Mouse (Mus musculus): ENCODE data around the gene Dgcr2. TPM values are rescaled to one million over a fixed set of nuclear protein-coding genes. Genes with fewer than 3 reads are reported as not detected.
A peak's percentile ranks its signal among the peaks of the same experiment; 100 is the strongest.

Gene Dgcr2
- polyA plus RNA-seq, 2 experiments, result 14.2 to 15.5 TPM

- no peak overlapping the region for H3K4me3 ChIP-seq (ENCODE audit: insufficient read depth in 1 of 2, low read depth in 2 of 2, low read length in 2 of 2)
- DNase-seq (ENCODE audit: low read depth in 3 of 3, low spot score in 3 of 3) (no peak), ATAC-seq (ENCODE audit: insufficient read depth) (no peak)
- H3K27ac ChIP-seq, result no peak overlapping the region
- H3K9me3 ChIP-seq (ENCODE audit: control insufficient read depth, low read length), result no peaks in the 10 kb centered on the region
- 53% methylated on average over 6 of the region's 6 CpGs for WGBS (ENCODE audit: insufficient replicate concordance)
- H3K4me1 ChIP-seq (replicated peaks; ENCODE audit: control insufficient read depth in 2 of 2, insufficient read depth in 2 of 2, low read length in 1 of 2), result peaks cover under 1 to 5% of the 10 kb centered on the region in 2 experiments; a peak in 3 of 4 replicates
- no peaks in the 10 kb centered on the region; the same call in 1 of the 2 replicates for H3K36me3 ChIP-seq (replicated peaks; ENCODE audit: control insufficient read depth, insufficient read depth, low read depth)
- no peaks in the 10 kb centered on the region for H3K27me3 ChIP-seq (ENCODE audit: control insufficient read depth, insufficient read depth, low read length)
- H3K4me2 ChIP-seq (ENCODE audit: low read depth), result no peak overlapping the region
- TF ChIP-seq CTCF (IDR thresholded peaks at IDR 0.05; ENCODE audit: low read depth) (no peak), EP300 (IDR thresholded peaks at IDR 0.05; ENCODE audit: low read depth) (no peak)
- no peak overlapping the region for H3K9ac ChIP-seq (replicated peaks)
Measured at GRCm38 (mm10) chr16:17865770-17866169, 32.6 kb downstream of the Dgcr2 start.

DNA sequence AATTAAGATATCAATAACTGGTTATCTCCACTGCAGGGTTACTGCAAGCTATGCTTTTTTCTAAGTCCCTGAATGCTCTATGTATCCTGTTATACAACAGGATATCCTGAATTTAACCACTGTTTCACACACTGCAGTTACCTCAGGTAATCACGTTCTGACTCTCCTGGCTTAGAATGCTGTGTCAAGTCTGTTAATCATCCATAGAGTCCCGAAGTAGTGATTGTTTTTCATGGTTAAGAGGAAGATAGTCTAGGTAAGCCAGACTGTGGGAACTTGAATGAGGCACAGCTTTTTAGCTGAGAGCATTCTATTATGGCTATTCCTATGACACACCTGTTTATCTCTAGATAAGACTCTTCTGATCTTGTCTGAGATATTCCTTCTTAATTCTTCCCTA lies 33.1 kb downstream of the Dgcr2 start:
- TF ChIP-seq EP300 (IDR thresholded peaks at IDR 0.05; ENCODE audit: low read depth), result no peak
- no peak for TF ChIP-seq CTCF (IDR thresholded peaks at IDR 0.05; ENCODE audit: low read depth)
- Histone ChIP-seq H3K36me3 (replicated peaks; ENCODE audit: control insufficient read depth, insufficient read depth, low read depth) (no peaks in the 10 kb centered on the region), H3K27me3 (ENCODE audit: control insufficient read depth, insufficient read depth, low read length) (no peaks in the 10 kb centered on the region), H3K27ac (no peak overlapping the region), H3K4me2 (ENCODE audit: low read depth) (no peak overlapping the region), H3K9me3 (ENCODE audit: control insufficient read depth, low read length) (no peaks in the 10 kb centered on the region), H3K4me3 (ENCODE audit: insufficient read depth in 1 of 2, low read depth in 2 of 2, low read length in 2 of 2) (no peak overlapping the region), H3K9ac (replicated peaks) (no peak overlapping the region), H3K4me1 (replicated peaks; ENCODE audit: control insufficient read depth in 2 of 2, insufficient read depth in 2 of 2, low read length in 1 of 2) (0 out of 4 replicates have a peak, but pooled peaks cover 0 to 5% of the 10 kb centered on the region in 2 experiments)
- ATAC-seq (ENCODE audit: insufficient read depth), result no peak
- WGBS (ENCODE audit: insufficient replicate concordance), result 56% methylated on average over 2 of the region's 2 CpGs
- no peak for DNase-seq (ENCODE audit: low read depth in 3 of 3, low spot score in 3 of 3)

DNA sequence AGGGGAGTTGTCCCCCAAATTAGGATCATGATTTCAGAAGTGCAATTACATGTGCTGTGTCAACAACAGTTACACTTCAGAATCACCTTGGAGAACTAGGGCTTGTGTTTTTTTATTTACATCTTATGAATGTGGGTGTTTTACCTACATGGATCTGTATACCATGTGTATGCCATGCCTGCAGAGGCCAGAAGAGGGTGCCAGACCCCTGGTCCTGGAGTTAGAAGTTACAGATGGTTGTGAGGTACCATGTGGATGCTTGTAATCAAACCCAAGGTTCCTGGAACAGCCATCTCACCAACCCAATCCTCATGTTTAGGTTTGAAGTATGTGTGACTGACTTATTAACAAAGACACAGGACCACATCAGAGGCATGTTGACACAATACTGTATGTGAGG lies 39.8 kb downstream of the Dgcr2 start:
- Histone ChIP-seq H3K4me2 (ENCODE audit: low read depth) (no peak overlapping the region), H3K27ac (no peak overlapping the region), H3K36me3 (replicated peaks; ENCODE audit: control insufficient read depth, insufficient read depth, low read depth) (peaks cover 30% of the 10 kb centered on the region), H3K9ac (replicated peaks) (no peak overlapping the region), H3K4me1 (replicated peaks; ENCODE audit: control insufficient read depth in 2 of 2, insufficient read depth in 2 of 2, low read length in 1 of 2) (no peaks in the 10 kb centered on the region), H3K4me3 (ENCODE audit: insufficient read depth in 1 of 2, low read depth in 2 of 2, low read length in 2 of 2) (no peak overlapping the region), H3K27me3 (ENCODE audit: control insufficient read depth, insufficient read depth, low read length) (no peaks in the 10 kb centered on the region), H3K9me3 (ENCODE audit: control insufficient read depth, low read length) (no peaks in the 10 kb centered on the region)
- TF ChIP-seq CTCF (IDR thresholded peaks at IDR 0.05; ENCODE audit: low read depth) (peak; percentile 65), EP300 (IDR thresholded peaks at IDR 0.05; ENCODE audit: low read depth) (no peak)
- ATAC-seq (ENCODE audit: insufficient read depth) (no peak), DNase-seq (ENCODE audit: low read depth in 3 of 3, low spot score in 3 of 3) (peak in 2 of 3 experiments; percentile 13 to 15)

- no peaks in the 10 kb centered on the region for H3K9me3 ChIP-seq (ENCODE audit: control insufficient read depth, low read length)
- no peak overlapping the region for H3K4me2 ChIP-seq (ENCODE audit: low read depth)
- H3K4me3 ChIP-seq (ENCODE audit: insufficient read depth in 1 of 2, low read depth in 2 of 2, low read length in 2 of 2), result no peak overlapping the region
- H3K36me3 ChIP-seq (replicated peaks; ENCODE audit: control insufficient read depth, insufficient read depth, low read depth), result peaks cover 34% of the 10 kb centered on the region
- TF ChIP-seq CTCF (IDR thresholded peaks at IDR 0.05; ENCODE audit: low read depth), result no peak
- no peak for TF ChIP-seq EP300 (IDR thresholded peaks at IDR 0.05; ENCODE audit: low read depth)
- 76% methylated on average over 7 of the region's 7 CpGs for WGBS (ENCODE audit: insufficient replicate concordance)
- no peak overlapping the region for H3K27ac ChIP-seq
- no peaks in the 10 kb centered on the region for H3K4me1 ChIP-seq (replicated peaks; ENCODE audit: control insufficient read depth in 2 of 2, insufficient read depth in 2 of 2, low read length in 1 of 2)
- ATAC-seq (ENCODE audit: insufficient read depth) (no peak), DNase-seq (ENCODE audit: low read depth in 3 of 3, low spot score in 3 of 3) (no peak)
- no peak overlapping the region for H3K9ac ChIP-seq (replicated peaks)
- H3K27me3 ChIP-seq (ENCODE audit: control insufficient read depth, insufficient read depth, low read length), result no peaks in the 10 kb centered on the region
Measured at GRCm38 (mm10) chr16:17857157-17857556, 41.2 kb downstream of the Dgcr2 start.

DNA sequence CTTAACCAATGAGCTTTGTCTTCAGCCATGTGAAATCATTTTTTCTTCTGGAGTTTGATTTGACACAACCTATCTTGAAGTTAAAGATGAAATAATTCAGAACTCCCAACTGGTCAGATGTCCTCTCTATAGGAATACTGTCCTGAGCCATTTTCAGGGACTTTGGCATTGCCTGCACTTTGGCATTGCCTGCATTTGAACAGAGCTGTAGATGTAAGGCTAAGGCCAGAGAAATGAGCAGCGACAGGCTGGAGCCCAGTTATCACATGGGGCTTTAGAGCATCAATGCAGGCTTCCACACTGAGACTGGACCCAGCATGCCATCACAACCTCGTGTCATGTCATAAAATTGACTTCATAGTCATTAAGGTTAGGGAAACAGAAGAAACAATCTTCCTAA lies 45.1 kb downstream of the Dgcr2 start:
- Histone ChIP-seq H3K27ac (no peak overlapping the region), H3K9ac (replicated peaks) (no peak overlapping the region), H3K27me3 (ENCODE audit: control insufficient read depth, insufficient read depth, low read length) (no peaks in the 10 kb centered on the region), H3K4me1 (replicated peaks; ENCODE audit: control insufficient read depth in 2 of 2, insufficient read depth in 2 of 2, low read length in 1 of 2) (no peaks in the 10 kb centered on the region), H3K4me3 (ENCODE audit: insufficient read depth in 1 of 2, low read depth in 2 of 2, low read length in 2 of 2) (no peak overlapping the region), H3K9me3 (ENCODE audit: control insufficient read depth, low read length) (no peaks in the 10 kb centered on the region), H3K4me2 (ENCODE audit: low read depth) (no peak overlapping the region), H3K36me3 (replicated peaks; ENCODE audit: control insufficient read depth, insufficient read depth, low read depth) (peaks cover 40% of the 10 kb centered on the region)
- DNase-seq (ENCODE audit: low read depth in 3 of 3, low spot score in 3 of 3) (no peak), ATAC-seq (ENCODE audit: insufficient read depth) (no peak)
- 83% methylated on average over 2 of the region's 2 CpGs for WGBS (ENCODE audit: insufficient replicate concordance)
- no peak for TF ChIP-seq EP300 (IDR thresholded peaks at IDR 0.05; ENCODE audit: low read depth)
- no peak for TF ChIP-seq CTCF (IDR thresholded peaks at IDR 0.05; ENCODE audit: low read depth)
